Comparison of ENCODE assay signal across 25 mouse cellular contexts in genomic region chr11:59814936-59815335, GRCm38 (mm10). TPM values are rescaled to one million over a fixed set of nuclear protein-coding genes. Genes with fewer than 3 reads are reported as not detected.
"Had no signal": no experiment of that assay in that cellular context is flagged by ENCODE, and none has a peak within 500 bp of the region (broad histone marks: within the 10 kb centered on the region; RNA-seq: fewer than 3 reads in every experiment).

No protein-coding gene starts in this region.

- H3K4me1 ChIP-seq: limb, embryonic 12.5 days had no signal

- ATAC-seq: inflammation-experienced regulatory T-cells, adult 6 months; intestine, embryonic 15.5 days; intestine, postnatal 0 days had no signal

- H3K27me3 ChIP-seq: heart, embryonic 13.5 days; heart, embryonic 15.5 days; hindbrain, embryonic 13.5 days; hindbrain, embryonic 15.5 days; intestine, embryonic 15.5 days; limb, embryonic 12.5 days; liver, embryonic 13.5 days had no signal

- H3K9me3 ChIP-seq: heart, embryonic 13.5 days; heart, embryonic 15.5 days; hindbrain, embryonic 13.5 days; hindbrain, embryonic 15.5 days; intestine, embryonic 15.5 days; limb, embryonic 10.5 days; limb, embryonic 12.5 days; liver, embryonic 13.5 days had no signal

- H3K27ac ChIP-seq: heart, adult 2 months; heart, embryonic 13.5 days; heart, embryonic 15.5 days; hindbrain, embryonic 13.5 days; hindbrain, embryonic 15.5 days; intestine, embryonic 15.5 days; layer of hippocampus, adult 2 months; left cerebral cortex, adult 2 months; limb, embryonic 10.5 days; limb, embryonic 12.5 days; liver, embryonic 13.5 days had no signal

- H3K4me3 ChIP-seq: heart, adult 2 months; heart, embryonic 13.5 days; heart, embryonic 15.5 days; hindbrain, embryonic 13.5 days; hindbrain, embryonic 15.5 days; intestine, embryonic 15.5 days; layer of hippocampus, adult 2 months; left cerebral cortex, adult 2 months; limb, embryonic 10.5 days; limb, embryonic 12.5 days; liver, embryonic 13.5 days had no signal

- H3K9ac ChIP-seq: heart, embryonic 13.5 days; heart, embryonic 15.5 days; hindbrain, embryonic 13.5 days; hindbrain, embryonic 15.5 days; intestine, embryonic 15.5 days; limb, embryonic 12.5 days; liver, embryonic 13.5 days had no signal

- DNase-seq: gastrocnemius, postnatal 14 days; gastrocnemius, postnatal 36 days; heart, adult 11 months; heart, adult 2 months; heart, postnatal 14 days; heart, postnatal 36 days; kidney, adult 18-20 months; kidney, adult 8-10 months; kidney, postnatal 10 days; kidney, postnatal 25 days; kidney, postnatal 4 days; liver, embryonic 13.5 days had no signal

- H3K4me2 ChIP-seq: heart, embryonic 11.5 days; heart, embryonic 13.5 days; heart, embryonic 15.5 days; hindbrain, embryonic 13.5 days; hindbrain, embryonic 15.5 days; intestine, embryonic 15.5 days; limb, embryonic 12.5 days; liver, embryonic 13.5 days had no signal

RNA-seq across cellular contexts. Expression of gene Pld6, which starts 27.5 kb away (rescaled TPM):
- total RNA-seq: gastrocnemius, adult 18-20 months; gastrocnemius, postnatal 36 days had no signal
